Mouse (Mus musculus): ENCODE measurements around the gene Rnaseh2c.

Gene Rnaseh2c

DNA sequence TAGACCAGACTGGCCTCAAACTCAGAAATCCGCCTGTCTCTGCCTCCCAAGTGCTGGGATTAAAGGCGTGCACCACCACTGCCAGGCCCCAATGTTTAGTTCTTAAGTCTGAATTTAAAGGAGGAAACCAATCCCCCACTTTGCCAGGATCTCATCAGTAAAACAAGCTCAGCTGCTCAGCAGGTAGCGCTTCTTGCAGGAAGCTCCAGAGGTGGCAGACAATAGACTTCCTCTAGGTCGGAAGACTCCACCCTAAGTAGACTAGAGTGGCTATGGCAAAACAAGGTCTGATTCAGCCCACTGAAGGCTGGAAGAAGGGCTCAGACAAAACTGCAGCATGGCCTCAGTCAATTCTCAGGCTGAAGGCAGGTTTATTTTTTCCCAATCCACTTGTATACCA lies 21.7 kb upstream of the Rnaseh2c start:
- DNase-seq, result no peak

GRCm38 (mm10) chr19:5580776-5581175 lies 20.9 kb upstream of the Rnaseh2c start:
- no peak for DNase-seq

- DNase-seq, result no peak
Observed at GRCm38 (mm10) chr19:5581995-5582394, 19.7 kb upstream of the Rnaseh2c start.

DNA sequence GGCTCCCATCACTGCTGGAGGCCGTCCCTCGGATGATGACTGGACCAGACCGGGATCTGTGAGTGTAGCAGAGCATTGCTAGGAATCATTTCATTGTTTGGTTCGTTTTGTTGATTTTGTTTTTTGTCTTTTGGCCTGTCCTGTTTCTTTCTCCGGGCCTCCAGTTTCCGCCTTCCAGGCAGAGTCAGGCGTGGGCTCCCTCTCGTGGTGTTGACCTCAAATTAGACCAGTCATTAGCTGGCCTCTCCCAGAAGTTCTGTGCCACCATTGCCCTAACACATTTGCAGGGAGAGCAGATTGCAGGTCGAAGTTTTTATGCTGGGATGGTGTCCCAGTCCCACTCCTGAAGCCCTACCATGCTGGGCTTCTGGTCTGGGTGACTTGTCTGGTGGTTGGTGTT lies 12.5 kb upstream of the Rnaseh2c start:
- DNase-seq, result no peak

- DNase-seq, result no peak
Observed at GRCm38 (mm10) chr19:5591888-5592287, 9.8 kb upstream of the Rnaseh2c start.

DNA sequence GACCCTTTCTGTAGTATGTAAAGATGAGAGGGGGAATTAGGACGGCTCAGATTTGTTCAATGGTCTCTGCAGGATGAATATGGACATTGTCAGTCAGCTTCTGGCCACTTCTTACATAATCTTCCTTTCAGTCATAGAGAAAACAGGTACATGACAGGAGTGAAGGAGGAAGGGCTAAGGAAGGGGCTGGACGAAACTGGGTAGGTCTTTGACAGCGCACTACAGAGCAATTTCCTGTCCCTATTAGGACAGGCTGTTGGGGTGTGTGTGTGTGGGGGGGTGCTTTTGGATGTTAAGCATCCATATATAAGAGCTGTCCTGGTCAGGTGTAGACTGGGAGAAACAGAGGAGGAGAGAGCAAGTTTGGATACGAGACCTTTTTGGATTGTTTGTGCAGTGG lies 2.4 kb upstream of the Rnaseh2c start:
- no peak for DNase-seq

GRCm38 (mm10) chr19:5603664-5604063 lies 2.0 kb downstream of the Rnaseh2c start:
- DNase-seq, result no peak

DNA sequence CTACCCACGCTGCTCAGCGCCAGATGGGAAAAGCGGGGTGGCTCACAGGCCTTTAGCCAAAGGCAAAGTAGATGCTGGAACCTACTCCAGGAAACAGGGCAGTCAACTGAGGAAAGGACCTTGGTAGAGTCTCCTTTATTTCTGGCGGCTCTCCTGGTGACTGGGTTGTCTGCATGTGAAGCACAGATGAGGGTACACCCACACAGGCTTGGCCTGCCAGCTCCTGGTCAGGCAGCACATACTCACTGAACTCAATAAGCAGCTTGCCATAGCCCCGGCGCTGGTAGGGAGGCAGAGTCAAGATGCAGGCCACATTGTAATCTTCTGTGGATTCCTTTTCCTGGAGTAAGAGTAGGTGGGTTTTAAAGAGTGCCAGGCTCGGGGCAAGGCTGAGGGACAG lies 3.5 kb downstream of the Rnaseh2c start:
- no peak for DNase-seq

- no peak for DNase-seq
Observed at GRCm38 (mm10) chr19:5606196-5606595, 4.5 kb downstream of the Rnaseh2c start.

- no peak for DNase-seq
Observed at GRCm38 (mm10) chr19:5607705-5608410, 6.2 kb downstream of the Rnaseh2c start.

DNA sequence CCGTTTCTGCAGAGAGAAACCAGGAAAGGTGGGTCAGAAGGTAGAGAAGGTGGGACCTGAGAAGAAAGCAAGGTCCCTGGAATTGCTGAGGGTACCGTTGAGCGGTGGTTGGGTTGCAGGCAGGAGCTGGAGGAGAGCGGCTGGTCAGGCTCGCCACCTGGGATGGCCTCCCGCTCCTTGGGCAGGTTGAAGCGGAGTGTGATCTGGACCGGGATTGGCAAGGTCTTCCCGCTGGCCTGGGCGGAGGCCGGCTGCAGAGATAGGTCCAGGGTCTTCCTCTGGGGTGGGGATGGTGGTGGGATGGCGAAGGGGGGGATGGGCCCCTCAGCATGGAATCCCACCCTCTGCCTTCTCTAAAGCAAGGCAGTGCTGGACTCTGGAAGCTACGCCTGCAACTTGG lies 7.0 kb downstream of the Rnaseh2c start:
- no peak for DNase-seq

DNA sequence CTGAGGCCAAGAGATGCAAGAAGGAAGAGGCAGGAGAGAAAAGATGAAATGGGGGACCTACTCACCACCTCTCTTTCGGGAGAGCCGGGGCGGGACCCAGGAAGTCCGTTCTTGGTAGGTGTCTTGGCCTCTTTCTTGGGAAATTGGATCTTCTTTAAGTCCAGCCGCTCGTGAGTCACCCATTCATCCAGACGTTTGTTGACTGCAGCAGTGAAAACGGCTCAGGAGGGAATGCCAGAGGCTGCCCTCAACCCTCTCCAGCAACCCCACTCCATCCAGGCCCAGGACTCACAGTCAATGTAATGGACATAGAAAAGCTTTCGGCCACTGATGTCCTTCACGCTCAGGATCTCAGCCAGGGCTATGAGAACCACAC lies 7.5 kb downstream of the Rnaseh2c start:
- no peak for DNase-seq

GRCm38 (mm10) chr19:5609547-5610404 lies 8.1 kb downstream of the Rnaseh2c start, which contains the start of gene Kat5:
TSS of gene Kat5 (minus strand) at chr19:5610237.
- peak; percentile 97 for DNase-seq

DNA sequence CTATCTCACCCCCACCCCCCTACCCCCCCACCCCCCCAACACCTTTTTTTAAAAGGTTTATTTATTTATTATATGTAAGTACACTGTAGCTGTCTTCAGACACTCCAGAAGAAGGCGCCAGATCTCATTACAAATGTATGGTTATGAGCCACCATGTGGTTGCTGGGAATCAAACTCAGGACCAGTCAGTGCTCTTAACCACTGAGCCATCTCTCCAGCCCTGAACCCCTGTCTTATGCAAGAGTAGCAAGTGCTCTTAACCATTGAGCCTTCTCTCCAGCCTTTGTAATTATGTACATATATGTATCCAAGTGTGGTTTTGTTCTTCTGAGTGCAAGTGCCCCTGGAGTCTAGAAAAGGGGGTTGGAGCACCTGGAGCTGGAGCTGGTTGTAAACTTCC lies 10.3 kb downstream of the Rnaseh2c start:
- no peak for DNase-seq

DNA sequence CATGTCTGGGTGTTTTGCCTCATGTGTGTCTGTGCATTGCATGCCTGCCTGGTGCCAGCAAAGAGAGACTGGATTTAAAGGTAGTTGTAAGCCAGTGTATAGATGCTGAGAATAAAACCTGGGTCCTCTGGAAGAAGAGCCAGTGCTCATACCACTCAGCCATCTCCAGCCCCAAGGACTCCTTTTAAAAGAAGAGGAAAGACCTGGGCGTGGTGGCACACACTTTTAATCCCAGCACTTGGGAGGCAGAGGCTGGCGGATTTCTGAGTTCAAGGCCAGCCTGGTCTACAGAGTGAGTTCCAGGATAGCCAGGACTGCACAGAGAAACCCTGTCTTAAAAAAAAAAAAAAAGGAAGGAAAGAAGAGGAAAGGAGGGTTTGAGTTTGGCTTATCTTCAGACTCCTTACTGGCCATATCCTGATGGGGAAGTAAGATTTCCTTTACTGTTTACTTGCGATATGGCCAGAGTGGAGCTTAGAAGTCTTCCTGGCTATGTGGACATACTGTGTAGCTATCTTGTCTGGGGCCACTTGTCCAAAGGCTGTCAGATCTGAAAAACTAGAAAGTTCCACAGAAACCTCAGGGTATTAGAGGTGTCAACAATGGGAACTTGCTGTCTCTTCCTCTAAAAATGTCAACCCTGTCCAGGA lies 11.2 kb downstream of the Rnaseh2c start:
- no peak for DNase-seq

GRCm38 (mm10) chr19:5614953-5615352 lies 13.3 kb downstream of the Rnaseh2c start:
- DNase-seq, result no peak

DNA sequence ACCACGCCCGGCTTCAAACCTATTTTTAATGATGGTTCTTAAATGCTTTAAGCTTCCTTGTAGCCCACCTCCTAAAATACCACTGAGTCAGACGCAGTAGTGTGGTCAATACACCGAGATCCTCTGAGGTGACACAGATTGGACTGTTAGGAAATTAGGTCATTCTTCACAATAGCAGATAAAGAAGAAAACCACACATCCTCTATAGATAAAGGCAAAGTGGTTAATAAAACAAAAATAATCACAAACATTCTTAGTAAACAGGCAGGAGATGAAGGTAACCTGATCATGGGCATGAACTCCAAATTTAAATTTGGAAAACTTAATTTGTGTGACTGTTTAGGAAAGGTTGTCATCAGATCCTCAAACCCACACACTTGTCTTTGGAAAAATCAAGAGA lies 18.3 kb downstream of the Rnaseh2c start:
- no peak for DNase-seq

DNA sequence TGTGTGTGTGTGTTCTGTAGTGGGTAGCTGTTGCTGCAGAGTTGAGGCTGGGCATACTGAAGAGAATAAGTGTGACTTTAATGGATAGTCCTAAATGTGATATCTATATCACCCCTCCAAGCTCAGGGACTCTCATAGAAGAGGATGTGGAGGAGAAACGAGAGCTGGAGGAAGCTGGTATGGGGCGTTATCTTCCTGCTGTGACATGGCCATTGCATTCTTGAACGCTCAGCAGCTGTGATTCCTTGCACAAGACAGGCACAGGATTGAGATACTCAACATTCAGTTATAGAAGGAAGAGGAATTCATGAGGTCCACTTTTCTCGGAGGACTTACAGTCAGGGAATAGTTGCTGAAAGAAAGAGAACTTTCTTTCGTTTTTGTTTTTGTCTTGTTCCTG lies 20.2 kb downstream of the Rnaseh2c start:
- no peak for DNase-seq

- DNase-seq, result no peak
Observed at GRCm38 (mm10) chr19:5625311-5625710, 23.6 kb downstream of the Rnaseh2c start.

- no peak for DNase-seq
Observed at GRCm38 (mm10) chr19:5629907-5630306, 28.2 kb downstream of the Rnaseh2c start.

DNA sequence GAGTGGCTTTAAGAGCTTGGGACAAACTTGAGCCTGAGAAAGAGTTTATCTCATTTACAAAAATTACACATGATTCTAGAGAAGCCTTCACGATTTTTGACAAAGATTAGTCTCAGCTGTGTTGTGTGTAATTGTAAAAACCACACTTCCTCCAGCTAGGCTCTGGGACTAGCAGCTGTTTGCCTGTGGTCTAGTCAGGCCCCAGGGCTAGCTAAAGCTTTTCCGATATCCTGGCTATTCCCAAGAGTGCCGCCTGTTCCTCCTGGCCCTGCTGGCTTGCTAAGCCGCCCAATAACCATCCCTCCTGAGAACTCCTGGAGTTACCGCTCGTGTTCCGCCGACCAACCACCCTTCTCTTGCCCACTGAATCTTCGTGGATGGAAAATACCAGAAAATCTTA lies 30.4 kb downstream of the Rnaseh2c start:
- no peak for DNase-seq

DNA sequence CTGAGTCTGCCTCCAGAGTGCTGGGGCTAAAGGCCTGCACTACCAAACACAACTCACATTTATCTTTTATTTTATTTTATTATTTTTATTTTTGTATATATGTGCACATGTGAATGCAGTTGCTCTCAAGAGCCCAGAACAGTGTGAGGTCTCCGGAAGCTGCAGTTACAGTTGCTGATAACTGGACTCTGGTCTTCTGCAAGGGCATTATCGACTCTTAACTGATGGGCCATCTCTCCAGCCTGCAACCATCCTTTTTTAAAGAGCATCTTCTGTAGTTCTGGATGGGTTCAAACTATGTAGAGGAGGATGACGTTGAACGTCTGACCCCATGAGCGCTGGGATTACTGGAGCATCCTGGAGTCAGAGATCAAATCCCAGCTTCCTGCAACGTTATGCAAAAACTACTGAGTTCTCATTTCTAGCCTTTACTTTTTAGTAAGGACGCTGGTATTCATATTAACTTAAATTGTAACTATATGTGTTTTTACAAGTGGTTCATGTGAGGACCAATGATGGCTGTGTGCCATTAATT lies 34.4 kb downstream of the Rnaseh2c start:
- no peak for DNase-seq

DNA sequence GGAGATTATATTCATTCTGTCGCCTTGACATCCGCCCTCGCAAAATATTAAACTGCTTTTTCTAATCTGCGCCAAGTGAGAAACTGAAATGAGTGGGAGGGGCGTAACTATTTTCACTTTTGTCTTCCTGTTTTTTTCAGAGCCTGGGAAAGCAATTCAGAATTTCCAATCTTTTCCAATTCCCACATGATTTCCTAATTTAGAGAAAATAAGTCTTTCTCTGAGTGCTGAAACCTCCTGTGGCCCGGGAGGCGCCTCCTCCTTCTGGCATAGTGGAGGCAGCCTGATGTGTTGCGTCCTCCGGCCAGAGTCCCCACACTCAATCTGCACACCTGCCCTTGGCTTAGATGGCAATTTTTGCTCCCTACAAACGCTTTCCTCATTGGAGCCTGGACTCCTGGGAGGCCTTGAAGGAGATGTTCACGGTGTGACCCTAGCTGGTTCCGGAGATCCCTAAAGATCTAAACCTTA lies 34.9 kb downstream of the Rnaseh2c start:
- DNase-seq, result no peak

Data from kidney, adult 18-20 months (tissue).